Mouse (Mus musculus): ENCODE measurements around the gene Camta2.
A peak's percentile ranks its signal among the peaks of the same experiment; 100 is the strongest.

Camta2 gene

GRCm38 (mm10) chr11:70689578-70689977 lies 1.7 kb upstream of the Camta2 start:
- no peak for DNase-seq (ENCODE audit: low spot score)

DNA sequence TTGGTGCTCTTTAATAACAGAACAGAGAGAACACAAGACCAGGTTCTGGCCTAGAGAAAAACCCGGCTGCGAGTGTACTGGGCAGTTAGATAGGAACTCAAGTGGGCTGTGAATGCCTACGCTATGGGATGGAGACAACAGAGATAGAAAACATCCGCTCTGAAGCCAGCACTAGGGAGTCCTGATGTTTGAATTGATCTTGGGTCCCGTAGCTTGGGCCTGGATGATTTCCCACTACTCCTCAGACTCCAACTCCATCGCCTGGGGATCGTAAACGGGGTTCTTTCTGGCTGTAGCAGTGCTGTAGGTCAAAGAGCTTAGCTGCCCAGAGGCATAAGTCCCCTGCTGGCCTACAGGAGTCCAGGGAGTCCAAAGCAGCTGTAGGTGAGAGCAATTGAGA lies 467 bp upstream of the Camta2 start:
- DNase-seq (ENCODE audit: low spot score): peak; percentile 51

GRCm38 (mm10) chr11:70686901-70687566 lies 871 bp downstream of the Camta2 start:
- no peak for DNase-seq (ENCODE audit: low spot score)

DNA sequence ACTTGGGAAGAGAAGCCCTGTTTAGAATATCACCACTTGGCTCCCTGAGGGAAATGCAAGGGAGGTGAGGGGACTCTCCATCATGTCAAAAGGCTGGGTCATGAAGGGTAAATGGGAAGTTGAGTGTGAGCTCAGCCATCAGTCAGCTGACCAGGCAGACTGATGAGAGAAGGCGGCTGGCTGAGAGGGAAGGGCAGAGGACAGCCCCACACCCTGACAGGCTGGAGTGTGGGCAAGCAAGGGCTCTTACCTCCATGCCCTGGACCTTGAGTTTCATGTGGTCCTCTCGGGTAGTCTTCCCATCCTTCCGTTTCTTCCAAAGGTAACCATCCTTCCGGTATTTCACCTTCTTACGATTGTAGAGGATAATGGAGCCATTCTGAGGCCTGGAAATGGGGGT lies 4.3 kb downstream of the Camta2 start:
- no peak for DNase-seq (ENCODE audit: low spot score)

- DNase-seq (ENCODE audit: low spot score): peak; percentile 53
These were observed 5.9 kb downstream of the Camta2 start for GRCm38 (mm10) chr11:70681897-70682581.

GRCm38 (mm10) chr11:70681170-70681569 lies 6.7 kb downstream of the Camta2 start:
- no peak for DNase-seq (ENCODE audit: low spot score)

DNA sequence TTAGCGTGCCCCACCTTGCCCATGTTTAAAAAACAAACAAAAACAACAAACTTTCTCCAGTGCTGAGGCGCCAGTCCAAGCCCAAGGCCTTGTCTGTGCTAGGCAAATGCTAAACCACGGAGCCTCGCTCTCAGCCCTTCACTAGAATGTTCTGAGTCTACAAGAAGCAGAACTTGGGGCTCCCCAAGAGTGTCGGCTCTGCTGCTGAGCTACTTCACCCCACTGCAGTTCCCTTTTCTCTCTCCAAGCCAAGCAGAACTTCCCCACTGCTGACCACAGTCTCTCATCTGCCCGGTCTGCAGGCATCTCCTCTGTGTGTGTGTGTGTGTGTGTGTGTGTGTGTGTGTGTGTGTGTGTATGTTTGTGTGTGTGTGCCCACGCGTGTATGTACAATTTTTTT lies 8.0 kb downstream of the Camta2 start:
- no peak for DNase-seq (ENCODE audit: low spot score)

- no peak for DNase-seq (ENCODE audit: low spot score)
These were observed 8.5 kb downstream of the Camta2 start for GRCm38 (mm10) chr11:70679361-70679760.

DNA sequence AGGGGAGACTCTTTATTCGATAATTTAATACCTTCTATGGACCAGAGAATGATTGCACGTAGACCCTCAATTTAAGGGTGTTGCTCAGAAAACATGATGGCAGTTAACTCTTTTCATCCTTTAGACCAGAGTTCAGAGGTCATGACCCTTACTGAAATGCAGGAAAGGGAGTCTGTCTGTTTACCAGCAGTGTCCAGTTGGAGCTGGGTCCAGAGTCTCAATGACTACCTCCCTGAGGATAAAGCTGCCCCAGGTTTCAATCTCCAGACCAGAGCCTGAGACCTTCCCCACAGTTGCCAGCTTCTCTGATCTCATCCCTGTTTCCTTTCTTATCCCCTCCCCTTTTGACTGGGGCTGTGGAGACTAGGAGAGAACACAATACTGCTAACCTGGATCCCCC lies 9.3 kb downstream of the Camta2 start:
- no peak for DNase-seq (ENCODE audit: low spot score)

- DNase-seq (ENCODE audit: low spot score): no peak
These were observed 9.8 kb downstream of the Camta2 start for GRCm38 (mm10) chr11:70678092-70678491.

DNA sequence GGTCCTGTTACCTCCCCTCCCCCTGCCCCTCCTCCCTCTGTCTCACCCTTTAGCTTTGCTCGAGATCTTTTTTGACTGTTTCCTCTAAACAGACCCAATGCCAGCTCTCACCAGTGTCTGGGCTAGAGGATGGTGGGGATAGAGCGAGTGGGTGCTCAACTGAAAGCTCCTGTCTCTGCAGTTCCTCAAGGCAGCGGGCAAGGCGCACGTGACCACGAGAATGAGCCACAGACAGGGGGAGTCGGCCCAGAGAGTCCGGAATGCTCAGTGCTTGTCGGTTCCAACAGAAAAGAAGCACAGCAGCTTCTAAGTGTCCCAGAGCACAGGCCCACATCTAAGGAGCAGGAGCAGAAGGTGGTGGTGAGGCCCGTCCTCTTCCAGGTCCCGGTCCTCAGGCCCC lies 13.4 kb downstream of the Camta2 start:
- no peak for DNase-seq (ENCODE audit: low spot score)

DNA sequence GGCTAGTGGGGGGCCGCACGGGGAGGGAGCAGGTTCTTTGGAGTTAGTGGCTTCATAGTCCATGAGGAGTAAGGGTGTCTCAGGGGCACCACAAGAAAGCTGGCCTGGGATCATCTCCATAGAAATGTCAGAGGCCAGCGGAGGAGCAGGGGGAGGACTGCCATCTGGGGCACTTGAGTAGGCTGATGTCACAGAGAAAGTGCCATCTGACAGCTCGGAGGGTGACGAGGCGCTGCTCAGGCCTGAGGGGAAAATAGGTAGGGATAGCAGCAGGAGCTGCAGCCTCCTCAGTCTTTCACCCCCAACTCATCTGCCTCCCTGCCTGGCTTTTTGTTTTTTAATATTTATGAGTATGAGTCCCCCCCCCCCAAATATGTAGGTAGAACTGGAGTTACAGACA lies 13.9 kb downstream of the Camta2 start:
- no peak for DNase-seq (ENCODE audit: low spot score)

- DNase-seq (ENCODE audit: low spot score): no peak
These were observed 16.4 kb downstream of the Camta2 start for GRCm38 (mm10) chr11:70671333-70672047.

- no peak for DNase-seq (ENCODE audit: low spot score)
These were observed 17.4 kb downstream of the Camta2 start for GRCm38 (mm10) chr11:70670483-70670882.

- peak; percentile 79 for DNase-seq (ENCODE audit: low spot score)
These were observed 18.1 kb downstream of the Camta2 start for GRCm38 (mm10) chr11:70669582-70670345.

- DNase-seq (ENCODE audit: low spot score): peak; percentile 99
These were observed 19.0 kb downstream of the Camta2 start, which contains the start of gene Spag7 for GRCm38 (mm10) chr11:70668771-70669505. Gene Spag7, minus strand, starts transcription at chr11:70669416.

GRCm38 (mm10) chr11:70668335-70668770 lies 19.6 kb downstream of the Camta2 start:
- DNase-seq (ENCODE audit: low spot score): no peak

DNA sequence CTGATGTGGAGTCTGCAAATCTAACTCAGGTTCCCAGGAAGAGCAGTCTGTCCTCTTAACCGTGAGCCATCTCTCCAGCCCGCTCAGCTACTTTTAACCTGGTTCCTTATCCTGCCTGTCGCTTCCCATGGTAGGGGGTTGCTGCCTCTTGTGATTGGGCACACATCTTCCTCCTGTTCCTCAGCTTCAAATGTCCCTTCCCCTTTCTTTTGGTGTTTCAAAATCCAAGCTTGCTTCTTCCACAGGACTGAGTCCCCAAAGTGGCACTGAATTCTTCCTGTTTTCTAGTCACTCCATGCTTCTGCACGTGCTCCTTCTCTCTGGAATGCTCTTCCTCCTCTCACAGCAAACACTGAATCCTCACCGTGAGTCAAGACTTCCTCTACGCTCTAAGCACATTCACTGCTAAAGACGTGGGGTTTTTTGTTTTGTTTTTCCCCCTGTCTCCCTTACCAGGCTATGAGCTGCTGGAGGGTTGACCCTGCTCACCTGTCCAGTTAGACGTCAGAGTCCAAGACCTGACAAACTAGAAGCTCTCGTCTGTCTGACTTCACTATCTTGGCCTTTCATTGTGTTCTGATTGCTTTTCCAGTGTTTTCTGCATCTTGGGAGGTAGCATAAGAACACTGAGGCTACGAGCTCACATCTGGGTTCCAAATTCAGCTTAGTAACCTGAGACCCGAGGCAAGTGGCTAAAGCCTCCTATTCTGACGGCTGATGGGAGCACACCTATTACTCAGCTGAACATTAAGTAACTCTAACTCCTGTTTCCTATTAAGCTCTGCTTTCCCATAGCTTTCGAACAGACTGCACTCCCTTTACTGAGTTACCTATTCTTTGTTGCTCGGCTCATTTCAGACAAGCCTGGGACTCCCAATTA lies 20.4 kb downstream of the Camta2 start:
- no peak for DNase-seq (ENCODE audit: low spot score)

GRCm38 (mm10) chr11:70666687-70667086 lies 21.2 kb downstream of the Camta2 start:
- DNase-seq (ENCODE audit: low spot score): no peak

DNA sequence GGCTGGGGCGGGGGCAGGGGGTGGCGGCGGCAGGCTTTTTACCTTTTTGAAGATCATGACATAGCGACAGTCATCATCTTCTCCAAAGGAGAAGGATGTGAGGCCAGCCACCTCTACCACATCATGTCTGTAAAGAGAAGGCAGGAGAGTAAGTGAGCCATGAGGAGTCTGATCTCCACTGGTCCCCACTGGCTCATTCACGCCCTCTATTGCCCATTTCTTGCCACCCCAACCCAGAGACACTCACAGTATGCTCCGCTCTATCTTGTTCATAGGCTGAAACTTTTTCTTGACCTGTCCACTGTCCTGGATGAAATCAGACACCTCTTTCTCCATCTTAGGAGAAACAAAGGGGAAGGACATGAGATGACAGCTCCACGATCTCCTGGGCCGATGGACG lies 23.2 kb downstream of the Camta2 start:
- no peak for DNase-seq (ENCODE audit: low spot score)

GRCm38 (mm10) chr11:70663957-70664356 lies 23.9 kb downstream of the Camta2 start:
- DNase-seq (ENCODE audit: low spot score): no peak
